Mouse (Mus musculus) kidney, postnatal 4 days (tissue): ENCODE measurements around the gene Atp8a1.

Source experiments
- DNase-seq, 2 experiments: peaks; one replicate each; pipeline ENCODE4 v3.0.0; 2021; ENCODE audit warnings: mixed read lengths in 2 of 2

Gene Atp8a1

GRCm38 (mm10) chr5:67669436-67669896 is 177.8 kb downstream of the Atp8a1 start:
- DNase-seq, result peak in 1 of 2 experiments; percentile 38

DNA sequence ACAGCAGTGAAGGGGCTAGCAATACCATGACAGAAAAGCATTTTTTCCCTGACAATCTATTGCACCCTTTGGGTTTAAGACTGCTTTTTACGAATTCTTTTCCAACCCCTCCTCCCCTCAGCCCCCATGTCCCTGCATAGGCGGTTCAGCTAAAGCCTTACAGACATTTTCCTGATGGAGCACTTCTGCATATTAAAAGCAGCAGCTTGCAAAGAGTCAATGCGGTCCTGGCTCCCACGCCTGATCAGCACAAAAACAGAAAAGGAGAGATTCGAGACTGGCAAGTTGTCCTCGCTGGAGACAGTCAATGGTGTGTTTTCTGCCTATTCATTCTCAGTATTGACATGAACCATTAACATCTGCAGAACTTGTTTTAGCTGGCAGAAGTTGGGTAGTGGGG is 184.5 kb downstream of the Atp8a1 start:
- DNase-seq, result peak; percentile 19 to 33

DNA sequence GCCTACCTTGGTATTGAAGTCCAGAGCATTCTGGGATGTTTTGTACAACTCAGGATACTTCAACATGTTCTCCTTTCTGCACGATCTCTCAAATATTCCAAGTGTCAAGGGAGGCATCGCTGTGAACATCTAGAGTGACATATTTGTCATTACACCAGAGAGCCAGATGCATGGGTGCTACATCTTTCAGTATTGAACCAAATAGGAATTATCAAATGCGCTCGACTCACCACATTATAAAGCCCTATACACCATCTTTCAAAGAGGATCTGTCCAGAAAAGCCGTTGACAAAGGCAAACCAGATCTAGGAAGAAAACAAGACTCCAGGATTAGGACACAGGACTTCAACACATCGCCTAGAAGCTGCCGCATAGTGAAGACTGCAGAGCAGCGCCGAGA is 187.4 kb downstream of the Atp8a1 start:
- no peak for DNase-seq

- no peak for DNase-seq
Observed at GRCm38 (mm10) chr5:67656821-67657259, 190.4 kb downstream of the Atp8a1 start.

GRCm38 (mm10) chr5:67655696-67656519 is 191.3 kb downstream of the Atp8a1 start:
- peak; percentile 20 to 31 for DNase-seq

DNA sequence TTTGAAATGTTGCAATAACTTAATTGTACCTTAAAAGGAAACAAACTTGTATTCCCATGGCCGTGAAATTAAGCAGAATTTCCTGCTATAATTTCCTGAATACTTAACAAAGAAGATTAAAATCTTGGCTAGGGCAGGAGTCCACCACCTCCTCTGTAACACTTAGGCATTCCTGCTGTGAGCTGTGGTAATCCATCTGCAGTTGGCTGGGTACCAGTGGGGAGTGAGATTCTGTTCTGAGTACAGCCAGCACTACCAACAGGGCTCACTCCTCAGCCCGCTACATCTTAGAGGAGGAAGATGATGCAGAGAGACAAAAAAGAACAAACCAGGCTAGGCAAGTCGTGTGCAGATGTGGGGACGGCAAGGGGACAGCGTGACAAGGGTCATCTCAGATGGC is 192.7 kb downstream of the Atp8a1 start:
- no peak for DNase-seq

DNA sequence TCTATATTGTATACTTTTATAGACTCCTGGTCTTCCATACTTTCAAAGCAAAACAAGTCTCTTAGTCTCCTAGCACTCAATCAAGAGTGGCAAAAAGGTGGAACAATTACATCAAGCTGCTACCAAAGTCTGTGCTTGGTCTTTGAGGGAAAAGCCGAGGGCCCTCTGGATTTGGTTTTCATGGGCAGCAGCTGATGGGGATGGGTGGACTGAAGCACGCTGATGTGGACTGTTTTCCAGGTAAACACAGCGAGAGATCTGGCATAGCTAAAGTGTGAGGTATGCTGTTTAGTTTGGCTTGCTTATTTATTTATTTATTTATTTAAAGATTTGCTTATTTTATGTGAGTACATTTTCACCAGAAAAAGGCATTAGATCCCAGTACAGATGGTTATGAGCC is 193.7 kb downstream of the Atp8a1 start:
- no peak for DNase-seq

DNA sequence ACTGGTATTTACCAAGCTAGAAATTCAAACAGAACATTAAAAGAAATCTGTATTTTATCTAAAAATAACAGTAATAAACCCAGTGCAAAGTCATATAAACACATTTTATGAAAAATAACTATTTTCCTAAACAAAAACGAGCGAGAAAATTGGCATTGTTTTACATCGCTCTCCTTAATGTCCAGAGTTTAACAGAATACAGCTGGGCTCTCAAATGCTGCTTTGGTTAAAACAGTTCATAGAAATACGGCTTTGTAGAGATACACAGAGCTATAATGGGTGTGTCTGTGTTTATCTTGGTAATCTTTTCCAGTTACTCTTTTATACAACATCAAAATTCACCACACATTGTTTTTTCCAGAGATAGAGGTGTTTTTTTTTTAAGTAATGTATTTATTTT is 194.8 kb downstream of the Atp8a1 start:
- no peak for DNase-seq

GRCm38 (mm10) chr5:67650021-67650420 is 197.2 kb downstream of the Atp8a1 start:
- no peak for DNase-seq

DNA sequence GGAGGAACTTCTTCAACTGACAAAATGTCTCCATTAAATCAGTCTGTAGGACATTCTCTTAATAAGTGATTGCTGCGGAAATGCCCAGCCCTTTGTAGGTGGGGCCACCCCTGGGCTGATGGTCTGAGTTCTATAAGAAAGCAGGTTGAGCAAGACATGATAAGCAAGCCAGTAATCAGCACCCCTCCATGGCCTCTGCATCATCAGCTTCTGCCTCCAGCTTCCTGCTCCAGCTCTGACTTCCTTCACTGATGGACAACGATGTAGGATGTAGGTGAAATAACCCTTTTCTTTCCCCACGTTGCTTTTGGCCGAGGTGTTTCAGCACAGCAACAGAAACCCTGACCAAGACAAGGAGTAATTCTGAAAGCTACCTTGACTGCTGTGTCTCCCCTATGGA is 198.1 kb downstream of the Atp8a1 start:
- no peak for DNase-seq

- peak; percentile 55 to 69 for DNase-seq
Observed at GRCm38 (mm10) chr5:67647568-67647967, 199.7 kb downstream of the Atp8a1 start.

DNA sequence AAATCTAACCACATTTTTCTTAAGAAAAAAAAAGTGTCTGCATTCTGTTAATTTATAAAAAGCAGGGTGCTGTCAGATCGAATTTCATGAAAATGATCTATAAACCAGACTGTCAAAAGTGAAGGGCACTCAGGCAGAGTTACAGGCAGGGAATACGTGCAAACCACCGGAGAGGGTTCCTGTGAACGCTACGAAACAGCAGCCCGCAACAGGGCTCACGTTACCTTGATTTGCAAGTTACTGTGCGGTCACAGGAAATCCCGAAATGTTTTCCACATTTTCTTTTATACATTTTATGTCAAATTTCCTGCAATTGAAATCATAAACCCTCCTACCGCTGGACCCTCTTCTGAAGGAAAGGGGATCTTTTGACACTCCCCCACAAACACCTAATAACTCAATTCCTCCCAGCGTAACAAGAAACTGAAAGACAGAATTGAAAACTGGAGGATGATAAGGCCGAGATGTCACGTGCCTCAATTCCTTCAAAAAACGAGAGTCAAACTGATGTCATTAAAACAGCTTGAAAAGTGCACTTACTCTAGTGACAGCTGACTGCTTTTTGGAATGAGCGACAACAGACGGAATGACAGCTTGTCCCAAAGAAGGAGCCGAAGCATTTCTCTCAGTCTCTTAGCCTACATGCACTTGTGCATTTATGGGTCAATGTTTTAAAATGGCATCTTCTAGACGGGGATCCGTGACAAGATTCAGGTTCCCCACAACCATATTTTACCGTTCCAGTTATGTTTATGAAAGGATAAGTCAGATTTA is 200.3 kb downstream of the Atp8a1 start:
- DNase-seq, result no peak

- no peak for DNase-seq
Observed at GRCm38 (mm10) chr5:67643537-67644255, 203.5 kb downstream of the Atp8a1 start.

DNA sequence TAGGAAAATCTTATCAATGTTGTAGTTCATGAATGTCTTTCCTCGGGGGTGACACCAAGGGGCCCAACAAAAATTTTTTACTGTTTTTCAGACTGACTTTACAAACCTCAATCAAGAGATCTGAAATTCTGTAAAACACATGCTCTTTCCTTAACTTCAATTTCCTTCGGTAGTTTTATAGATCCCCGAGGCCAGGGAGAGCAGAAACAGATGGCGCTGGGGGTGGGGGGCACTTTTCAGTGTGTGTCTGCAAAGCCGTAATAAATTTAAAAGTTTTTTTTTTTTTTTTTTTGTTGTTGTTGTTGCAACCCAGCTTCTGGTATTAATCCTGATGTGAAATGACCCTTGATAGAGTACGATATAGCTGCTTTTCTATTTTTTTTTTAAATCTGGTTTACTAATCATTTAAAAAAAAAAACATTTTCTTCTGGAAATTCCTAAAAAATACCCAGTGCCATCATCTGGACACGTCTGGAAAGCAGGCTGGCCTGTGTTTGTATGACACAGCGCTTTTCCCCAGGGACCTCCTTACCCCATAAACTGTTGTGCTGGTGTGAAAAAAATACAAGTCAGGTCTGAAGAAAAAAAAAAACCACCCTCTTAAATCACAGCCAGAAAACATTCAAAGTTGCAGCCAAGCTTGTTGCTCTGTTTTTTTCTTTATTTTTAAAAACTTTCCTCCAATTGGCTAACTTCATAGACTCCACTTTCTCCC is 205.7 kb downstream of the Atp8a1 start:
- DNase-seq, result peak; percentile 57 to 66

DNA sequence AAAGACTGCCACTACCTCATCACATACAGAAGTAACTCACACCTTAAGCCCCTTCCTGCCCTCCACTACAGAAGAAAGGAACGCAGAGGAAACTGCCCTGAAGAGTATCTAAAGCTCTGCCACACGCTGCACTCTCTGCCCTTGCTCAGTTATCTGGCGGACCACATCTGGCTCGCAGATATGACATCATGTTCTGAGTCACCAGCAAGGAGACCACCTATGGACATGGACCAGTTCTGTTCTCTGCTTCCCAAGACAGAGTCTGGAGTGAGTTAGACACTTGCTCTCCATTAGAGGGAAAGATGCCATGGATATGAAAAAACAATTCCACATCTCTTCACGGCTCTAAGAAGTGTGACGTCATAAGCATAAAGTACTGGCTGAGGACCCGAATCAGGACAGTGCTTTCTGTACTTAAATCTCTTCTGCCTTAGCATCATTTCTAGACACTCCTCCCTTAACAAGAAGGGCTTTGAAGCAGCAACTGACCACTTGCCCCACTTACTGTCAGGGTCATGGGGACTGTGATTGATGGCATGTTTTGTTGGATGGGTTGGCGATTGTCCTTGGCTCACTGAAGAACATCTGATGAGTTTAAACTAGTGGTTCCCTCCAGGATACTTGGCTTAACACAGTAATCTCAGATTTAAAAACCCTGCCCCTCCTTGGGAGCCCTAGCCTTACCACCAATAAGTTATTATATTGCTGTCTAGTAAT is 206.5 kb downstream of the Atp8a1 start:
- DNase-seq, result no peak

DNA sequence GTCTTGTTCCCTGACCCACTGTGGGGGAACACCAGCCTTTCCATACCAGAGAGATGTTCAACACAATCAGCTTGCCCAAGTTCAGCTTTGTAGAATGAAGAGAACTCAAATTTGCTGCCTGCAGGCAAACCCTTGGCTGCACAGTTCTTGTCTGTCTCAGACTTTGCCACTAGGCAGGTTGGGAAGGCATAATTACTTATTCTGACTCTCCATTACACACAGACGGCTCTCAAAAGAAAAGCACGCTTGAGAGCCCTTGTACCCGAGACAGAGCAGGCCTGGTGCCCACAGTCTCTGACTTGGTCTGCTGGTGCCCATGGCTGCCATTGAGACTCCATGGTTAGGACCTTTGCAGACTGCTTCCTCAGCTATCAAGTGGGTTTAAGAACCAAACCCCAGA is 212.9 kb downstream of the Atp8a1 start:
- no peak for DNase-seq

GRCm38 (mm10) chr5:67633831-67634268 is 213.4 kb downstream of the Atp8a1 start:
- peak in 1 of 2 experiments; percentile 22 for DNase-seq

GRCm38 (mm10) chr5:67633138-67633782 is 214.0 kb downstream of the Atp8a1 start:
- no peak for DNase-seq

GRCm38 (mm10) chr5:67631261-67631660 is 216.0 kb downstream of the Atp8a1 start:
- DNase-seq, result no peak

DNA sequence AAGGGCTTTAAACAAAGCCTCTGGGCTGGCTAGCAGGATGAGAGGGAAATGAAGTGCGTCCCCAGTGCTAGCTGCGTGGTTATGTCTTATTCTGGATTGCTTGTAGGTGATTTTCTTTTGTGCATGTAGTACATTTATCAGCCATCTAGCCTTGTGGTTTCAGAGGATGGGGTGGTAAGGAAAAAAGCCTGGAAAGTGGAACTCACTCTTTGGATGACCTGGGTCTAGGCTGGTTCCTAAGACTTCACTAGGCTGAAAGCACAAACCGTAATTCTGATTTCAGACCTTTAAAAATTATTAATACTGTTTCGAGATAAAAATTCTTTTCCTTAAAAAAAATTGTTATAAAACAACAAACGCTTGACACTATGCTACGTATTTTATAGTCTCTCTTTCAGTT is 217.4 kb downstream of the Atp8a1 start:
- DNase-seq, result no peak

DNA sequence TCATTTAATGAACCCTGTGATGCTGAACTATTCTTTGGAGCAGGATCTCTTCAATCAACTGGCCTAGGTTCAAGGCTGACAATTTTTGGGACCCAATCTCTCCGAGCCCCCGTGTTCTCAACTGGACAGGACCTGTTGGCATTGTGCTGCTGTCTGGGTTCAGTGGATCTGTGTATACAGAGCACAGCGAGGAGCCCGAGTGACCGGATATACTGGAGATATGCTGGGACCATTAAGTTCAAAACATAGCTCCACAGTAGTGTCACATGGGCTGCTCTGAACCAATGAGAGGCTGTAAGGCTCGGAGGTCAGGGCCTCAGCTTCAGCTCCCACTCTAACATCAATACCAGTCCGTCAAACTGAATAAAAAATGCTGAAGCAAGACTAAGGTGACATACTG is 217.8 kb downstream of the Atp8a1 start:
- DNase-seq, result no peak
